Mouse (Mus musculus) embryonic facial prominence, embryonic 11.5 days (tissue): ENCODE results near the gene Ankrd34a. TPM values are rescaled to one million over a fixed set of nuclear protein-coding genes. Genes with fewer than 3 reads are reported as not detected.

Experiments
- ATAC-seq: fragments of 200-750 bp; cut with Nextera tagmentation; replicated peaks from 2 replicates; pipeline ENCODE4 v1.8.0; 2017; ENCODE audit warnings: low read depth; ENCODE audit not compliant: insufficient number of reproducible peaks, low FRiP score, low TSS enrichment
- DNase-seq: peaks from one replicate; pipeline ENCODE4 v3.0.0-alpha.2; 2015; ENCODE audit warnings: low spot score
- H3K27ac ChIP-seq: fragments of 300-500 bp; sonication (generic); replicated peaks from 2 replicates; pipeline ENCODE4 v1.5.1; 2014; ENCODE audit warnings: mild to moderate bottlenecking, low read depth, low read length, control low read depth
- H3K27me3 ChIP-seq: fragments of 300-500 bp; sonication (generic); 2 replicates; pipeline ENCODE4 v1.6.1; 2014; ENCODE audit warnings: mild to moderate bottlenecking, low read length, moderate library complexity, mixed read lengths; ENCODE audit not compliant: control insufficient read depth, insufficient read depth
- H3K36me3 ChIP-seq: fragments of 300-500 bp; sonication (generic); replicated peaks from 2 replicates; pipeline ENCODE4 v1.6.1; 2014; ENCODE audit warnings: low read depth, mild to moderate bottlenecking, low read length, moderate library complexity, mixed read lengths; ENCODE audit not compliant: control insufficient read depth, insufficient read depth
- H3K4me1 ChIP-seq: fragments of 300-500 bp; sonication (generic); 2 replicates; pipeline ENCODE4 v1.6.1; 2014; ENCODE audit warnings: low read length, mixed read lengths; ENCODE audit not compliant: control insufficient read depth, insufficient read depth
- H3K4me2 ChIP-seq: fragments of 300-500 bp; sonication (generic); 2 replicates; pipeline ENCODE4 v1.6.1; 2014; ENCODE audit warnings: low read depth, mild to moderate bottlenecking, control low read depth, low read length, moderate library complexity
- H3K4me3 ChIP-seq: fragments of 300-500 bp; sonication (generic); 2 replicates; pipeline ENCODE4 v1.5.1; 2014; ENCODE audit warnings: low read depth, low read length, control low read depth
- H3K9ac ChIP-seq: fragments of 300-500 bp; sonication (generic); replicated peaks from 2 replicates; pipeline ENCODE4 v1.6.1; 2014; ENCODE audit warnings: mild to moderate bottlenecking, control low read depth, low read length
- H3K9me3 ChIP-seq: fragments of 300-500 bp; sonication (generic); replicated peaks from 2 replicates; pipeline ENCODE4 v1.6.1; 2016; ENCODE audit warnings: mild to moderate bottlenecking, low read length, inconsistent platforms, mixed read lengths; ENCODE audit not compliant: control insufficient read depth
- WGBS: fragments of 180-500 bp; shearing (Covaris S2); extraction: QIAGEN DNeasy Blood & Tissue Kit; methylation state at CpG from one replicate; pipeline ENCODE4 v1.1.7; 2014; 5-methylcytosine and 5-hydroxymethylcytosine counted together
- polyA plus RNA-seq: library from polyadenylated mRNA; unstranded; fragments of >200 nt; fragmentation: Nextera tagmentation; extraction: Ambion mirVana; gene quantifications from 2 replicates; pipeline ENCODE4 v1.2.1, GENCODE M21; 2014

Gene Ankrd34a
- polyA plus RNA-seq, 1 experiment from 2014 or later, result 0.90 TPM

GRCm38 (mm10) chr3:96571896-96572698 is 24.3 kb upstream of the Ankrd34a start:
- H3K27ac ChIP-seq, result no peak overlapping the region
- no peaks in the 10 kb centered on the region for H3K36me3 ChIP-seq
- no peaks in the 10 kb centered on the region for H3K27me3 ChIP-seq
- no peak overlapping the region for H3K9ac ChIP-seq
- no peaks in the 10 kb centered on the region for H3K4me1 ChIP-seq
- DNase-seq, result no peak
- H3K4me3 ChIP-seq, result no peak overlapping the region
- ATAC-seq, result no peak
- 75% methylated on average over 16 of the region's 16 CpGs for WGBS
- H3K4me2 ChIP-seq, result no peak overlapping the region
- no peaks in the 10 kb centered on the region for H3K9me3 ChIP-seq

- no peak overlapping the region for H3K4me3 ChIP-seq
- ATAC-seq, result no peak
- WGBS, result 66% methylated on average over 18 of the region's 19 CpGs
Measured at GRCm38 (mm10) chr3:96573611-96574511, 22.6 kb upstream of the Ankrd34a start.

GRCm38 (mm10) chr3:96575272-96575984 is 21.0 kb upstream of the Ankrd34a start:
- DNase-seq, result no peak
- H3K4me2 ChIP-seq, result no peak overlapping the region
- H3K27ac ChIP-seq, result no peak overlapping the region
- no peaks in the 10 kb centered on the region for H3K27me3 ChIP-seq
- no peaks in the 10 kb centered on the region for H3K36me3 ChIP-seq
- no peak for ATAC-seq
- no peak overlapping the region for H3K4me3 ChIP-seq
- H3K9ac ChIP-seq, result no peak overlapping the region
- no peaks in the 10 kb centered on the region; the same call in 1 of the 2 replicates for H3K4me1 ChIP-seq
- WGBS, result 84% methylated on average over 8 of the region's 8 CpGs
- H3K9me3 ChIP-seq, result no peaks in the 10 kb centered on the region

More at GRCm38 (mm10) chr3:96573611-96574511, 22.6 kb upstream of the Ankrd34a start:
- Histone ChIP-seq H3K27ac (no peak overlapping the region), H3K4me2 (no peak overlapping the region), H3K36me3 (no peaks in the 10 kb centered on the region), H3K27me3 (no peaks in the 10 kb centered on the region), H3K4me1 (no peaks in the 10 kb centered on the region), H3K9ac (no peak overlapping the region), H3K9me3 (no peaks in the 10 kb centered on the region)
- DNase-seq, result no peak

GRCm38 (mm10) chr3:96576005-96576658 is 20.3 kb upstream of the Ankrd34a start:
- no peaks in the 10 kb centered on the region for H3K36me3 ChIP-seq
- H3K4me2 ChIP-seq, result no peak overlapping the region
- 55% methylated on average over 14 of the region's 14 CpGs for WGBS
- no peak overlapping the region for H3K27ac ChIP-seq
- no peaks in the 10 kb centered on the region; the same call in 1 of the 2 replicates for H3K4me1 ChIP-seq
- no peaks in the 10 kb centered on the region for H3K9me3 ChIP-seq
- DNase-seq, result no peak
- no peak overlapping the region for H3K4me3 ChIP-seq
- ATAC-seq, result no peak; the same call in 1 of the 2 replicates
- H3K27me3 ChIP-seq, result no peaks in the 10 kb centered on the region
- no peak overlapping the region for H3K9ac ChIP-seq

GRCm38 (mm10) chr3:96576690-96577541 is 19.5 kb upstream of the Ankrd34a start, which contains the start of gene Gm16253:
Gm16253 (plus strand) TSS chr3:96576984.
- DNase-seq, result peak; percentile 87
- 28% methylated on average over 17 of the region's 17 CpGs for WGBS
- ATAC-seq, result peak; percentile 77
- peak within 1 kb of the TSS; percentile 5; the same call in 1 of the 2 replicates for H3K4me2 ChIP-seq
- no peaks in the 10 kb centered on the region for H3K9me3 ChIP-seq
- H3K36me3 ChIP-seq, result no peaks in the 10 kb centered on the region
- no peaks in the 10 kb centered on the region; the same call in 1 of the 2 replicates for H3K4me1 ChIP-seq
- H3K4me3 ChIP-seq, result no peak within 1 kb of the TSS
- H3K27me3 ChIP-seq, result no peaks in the 10 kb centered on the region
- H3K9ac ChIP-seq, result peak within 1 kb of the TSS; percentile 37
- H3K27ac ChIP-seq, result peak within 1 kb of the TSS; percentile 63

- Histone ChIP-seq H3K27ac (peak overlapping the region; percentile 63), H3K4me1 (no peaks in the 10 kb centered on the region; the same call in 1 of the 2 replicates), H3K4me2 (no peak overlapping the region), H3K36me3 (no peaks in the 10 kb centered on the region), H3K9me3 (no peaks in the 10 kb centered on the region), H3K9ac (no peak overlapping the region), H3K4me3 (no peak overlapping the region), H3K27me3 (no peaks in the 10 kb centered on the region)
- 83% methylated on average over 4 of the region's 4 CpGs for WGBS
- DNase-seq (no peak), ATAC-seq (no peak)
Measured at GRCm38 (mm10) chr3:96577566-96577965, 18.9 kb upstream of the Ankrd34a start.
